Mouse (Mus musculus) erythroblast, adult 5-6 weeks (primary cell): ENCODE measurements around the gene Tex2. TPM values are rescaled to one million over a fixed set of nuclear protein-coding genes. Genes with fewer than 3 reads are reported as not detected.
"Not testable (repeated sequence)": the region's sequence is repeated elsewhere in the genome, so short reads cannot be mapped to it uniquely, and the experiment has no call there.

ENCODE experiments used
- ATAC-seq: replicated peaks from 2 replicates; pipeline ENCODE4 v1.8.0; 2016; ENCODE audit warnings: moderate number of reproducible peaks, mild to moderate bottlenecking, moderate TSS enrichment, inconsistent platforms; ENCODE audit not compliant: poor library complexity, low FRiP score, severe bottlenecking
- total RNA-seq, 2 experiments: library from RNA; stranded (forward) in 1 of 2; stranded (reverse) in 1 of 2; fragments of 150-400 nt in 1 of 2; fragments of 200-764, 138-1000 nt in 1 of 2; gene quantifications; 2 replicates each; pipeline versions ENCODE4 v1.2.3 to v1.2.4; 2015 to 2017; ENCODE audit warnings: low replicate concordance in 2 of 2

Gene Tex2
- total RNA-seq, 2 experiments from 2014 or later, result 8.6 to 17.5 TPM

GRCm38 (mm10) chr11:106623629-106624028 lies 10.4 kb upstream of the Tex2 start:
- ATAC-seq, result no peak

GRCm38 (mm10) chr11:106622056-106622455 lies 8.8 kb upstream of the Tex2 start:
- no peak for ATAC-seq

GRCm38 (mm10) chr11:106618768-106619167 lies 5.5 kb upstream of the Tex2 start:
- ATAC-seq, result not testable (repeated sequence)

DNA sequence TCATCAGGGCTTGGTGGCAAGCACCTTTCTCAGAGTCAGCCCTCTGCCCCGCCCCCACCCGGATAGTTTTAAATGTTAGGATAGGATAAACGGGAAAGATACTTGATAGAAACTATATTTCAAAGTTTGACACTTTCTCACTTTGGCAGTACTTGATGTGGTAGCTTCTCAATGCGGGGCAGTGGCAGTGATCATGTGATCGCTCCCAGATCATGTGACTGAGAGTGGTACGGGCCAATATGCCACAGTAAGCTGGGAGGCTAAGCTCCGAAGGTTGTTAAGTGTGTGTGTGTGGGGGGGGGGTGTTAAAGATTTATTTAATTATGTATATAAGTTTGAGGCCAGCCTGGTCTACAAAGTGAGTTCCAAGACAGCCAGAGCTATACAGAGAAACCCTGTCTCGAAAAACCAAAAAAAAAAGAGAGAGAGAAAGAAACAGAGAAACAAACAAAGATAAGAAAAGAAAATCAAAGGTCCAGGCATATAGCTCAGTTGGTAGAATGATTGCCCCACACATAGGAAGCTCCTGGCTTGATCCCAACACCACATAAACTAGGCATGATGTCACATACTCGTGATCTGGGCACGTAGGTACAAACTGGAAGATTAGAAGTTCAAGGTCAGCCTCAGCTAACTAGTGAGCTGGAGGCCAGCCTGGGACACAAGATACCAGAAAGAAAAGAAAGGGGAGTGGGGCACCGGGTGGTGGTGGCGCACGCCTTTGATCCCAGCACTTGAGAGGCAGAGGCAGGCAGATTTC lies 4.8 kb upstream of the Tex2 start:
- no peak for ATAC-seq

- ATAC-seq, result no peak
Observed at GRCm38 (mm10) chr11:106615561-106615960, 2.3 kb upstream of the Tex2 start.

GRCm38 (mm10) chr11:106614339-106614645 lies 1.1 kb upstream of the Tex2 start:
- no peak for ATAC-seq

DNA sequence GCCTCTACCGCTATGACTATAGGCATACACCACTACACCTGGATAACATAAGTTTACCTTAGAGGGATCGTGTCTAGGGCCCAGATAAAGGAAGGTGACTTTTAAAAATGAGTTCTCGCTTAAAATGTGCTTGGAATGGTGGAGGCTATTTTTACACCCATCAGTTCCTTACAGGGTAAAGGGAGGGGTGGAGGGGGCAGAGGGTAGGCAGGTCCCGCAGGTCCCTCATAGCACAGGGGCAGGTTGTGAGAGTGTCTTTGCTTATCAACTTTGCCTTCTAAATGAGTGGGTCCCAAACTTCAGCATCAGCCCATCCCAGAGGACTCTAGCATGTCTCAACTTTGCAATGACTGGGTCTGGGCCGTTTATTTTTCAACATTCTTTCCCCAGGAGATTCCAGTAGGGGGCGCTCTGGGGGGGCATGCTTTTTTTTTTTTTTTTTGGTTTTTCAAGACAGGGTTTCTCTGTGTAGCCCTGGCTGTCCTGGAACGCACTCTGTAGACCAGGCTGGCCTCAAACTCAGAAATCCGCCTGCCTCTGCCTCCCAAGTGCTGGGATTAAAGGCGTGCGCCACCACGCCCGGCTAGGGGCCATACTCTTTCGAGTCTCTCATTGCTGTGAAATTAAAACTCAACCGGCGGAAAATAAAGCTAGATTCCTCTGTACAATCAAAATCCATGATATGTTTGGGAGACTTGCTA lies 565 bp upstream of the Tex2 start:
- peak; percentile 5; the same call in 1 of the 2 replicates for ATAC-seq

GRCm38 (mm10) chr11:106612209-106612960 lies 838 bp downstream of the Tex2 start:
- peak; percentile 57 for ATAC-seq

DNA sequence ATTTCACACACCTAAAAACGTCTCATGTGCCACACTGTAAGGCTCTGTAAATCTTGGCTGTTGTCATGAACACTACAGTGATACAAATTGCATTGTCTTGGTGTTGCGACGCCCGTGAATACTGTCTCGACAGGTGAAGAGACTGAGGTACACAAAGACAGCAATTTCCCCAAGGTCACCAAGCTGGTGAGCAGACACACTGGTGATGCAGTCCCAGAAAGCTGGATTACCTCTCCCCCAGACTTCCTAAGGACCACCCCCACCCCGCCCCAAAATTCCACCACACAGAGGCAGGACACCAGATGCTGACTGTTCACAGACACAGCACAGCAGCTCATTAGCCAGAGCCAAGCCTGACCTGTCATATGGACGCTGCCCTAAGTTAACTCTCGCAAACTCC lies 3.5 kb downstream of the Tex2 start:
- no peak for ATAC-seq

- no peak for ATAC-seq
Observed at GRCm38 (mm10) chr11:106607316-106607715, 5.9 kb downstream of the Tex2 start.

- ATAC-seq, result no peak
Observed at GRCm38 (mm10) chr11:106606042-106606441, 7.2 kb downstream of the Tex2 start.

GRCm38 (mm10) chr11:106603230-106603629 lies 10.0 kb downstream of the Tex2 start:
- ATAC-seq, result peak; percentile 67

DNA sequence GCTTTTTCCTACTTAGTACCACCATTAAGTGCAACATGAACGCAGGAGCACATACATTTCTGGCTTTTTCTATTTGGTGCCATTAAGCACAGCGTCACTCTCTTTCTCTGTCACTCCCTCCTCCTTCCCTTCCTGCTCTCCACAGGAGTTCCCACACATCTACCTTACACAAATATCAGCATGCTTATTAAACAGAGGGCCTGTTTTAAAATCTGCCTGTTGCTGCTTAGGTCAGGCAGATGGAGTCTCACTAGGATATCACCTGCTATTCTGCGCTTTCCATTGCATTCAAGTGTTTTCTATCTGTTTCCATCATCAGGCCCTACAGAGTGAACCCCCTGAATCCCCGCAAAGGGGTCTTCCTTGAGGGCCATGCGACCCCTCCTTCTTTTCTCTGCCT lies 13.1 kb downstream of the Tex2 start:
- no peak for ATAC-seq

- ATAC-seq, result no peak
Observed at GRCm38 (mm10) chr11:106599345-106599744, 13.9 kb downstream of the Tex2 start.

DNA sequence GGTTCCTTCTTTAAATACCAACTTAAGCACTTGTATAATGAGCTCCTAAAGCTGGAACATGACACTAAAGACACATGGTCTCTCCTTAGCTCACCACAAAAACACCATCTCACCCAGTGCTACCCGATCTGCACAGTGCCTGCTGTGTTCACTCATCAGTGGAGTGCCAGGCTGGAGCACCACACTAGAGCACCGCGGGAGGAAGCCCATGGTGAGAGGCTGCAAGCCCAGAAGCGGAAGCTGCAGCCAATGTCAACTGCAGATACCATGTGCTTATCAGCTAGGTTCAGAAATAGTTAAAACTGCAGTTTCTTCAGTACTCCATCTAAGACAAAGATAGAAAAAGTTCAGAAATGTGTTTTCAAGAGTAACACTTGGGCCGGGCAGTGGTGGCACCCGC lies 14.9 kb downstream of the Tex2 start:
- ATAC-seq, result peak; percentile 65

GRCm38 (mm10) chr11:106597737-106598330 lies 15.4 kb downstream of the Tex2 start:
- ATAC-seq, result 0 out of 2 replicates have a peak, but pooled peaks have one; percentile 33

DNA sequence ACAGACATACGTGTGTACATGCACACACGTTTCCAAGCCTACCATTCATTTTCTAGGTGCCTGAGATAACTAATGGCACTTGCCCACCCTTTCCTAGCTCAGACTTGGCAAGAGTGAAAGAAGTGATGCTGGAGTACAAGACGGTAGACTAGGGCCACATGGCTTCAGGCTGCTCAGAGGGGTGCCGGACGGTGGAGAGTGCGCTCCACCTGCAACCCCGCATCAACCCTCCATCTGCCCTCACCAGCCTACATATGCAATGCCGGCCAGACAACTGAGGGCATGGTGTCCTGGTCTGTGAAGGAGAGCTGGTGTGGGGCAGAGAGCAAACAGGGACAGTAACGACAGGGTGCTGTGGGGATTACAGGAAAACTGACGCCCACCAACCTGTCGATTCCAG lies 22.0 kb downstream of the Tex2 start:
- ATAC-seq, result no peak

DNA sequence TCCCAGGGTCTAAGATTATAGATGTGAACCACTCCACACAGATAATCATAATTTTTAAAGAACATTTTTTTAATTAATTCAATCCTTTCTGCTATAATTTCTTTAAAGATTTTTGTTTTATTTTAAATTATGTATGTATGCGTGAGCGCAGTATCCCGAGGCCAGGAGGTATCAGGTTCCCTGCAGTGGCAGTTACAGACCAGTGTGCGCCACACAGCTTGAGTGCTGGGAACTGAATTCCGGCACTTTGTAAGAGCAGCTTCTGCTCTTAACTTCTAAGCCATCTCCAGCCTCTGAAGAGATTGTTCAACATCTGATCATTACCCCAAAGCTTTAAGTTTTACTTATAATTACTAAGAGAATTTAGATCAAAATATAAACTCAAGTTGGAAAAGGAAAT lies 23.1 kb downstream of the Tex2 start:
- ATAC-seq, result no peak

GRCm38 (mm10) chr11:106588781-106589180 lies 24.4 kb downstream of the Tex2 start:
- ATAC-seq, result no peak

DNA sequence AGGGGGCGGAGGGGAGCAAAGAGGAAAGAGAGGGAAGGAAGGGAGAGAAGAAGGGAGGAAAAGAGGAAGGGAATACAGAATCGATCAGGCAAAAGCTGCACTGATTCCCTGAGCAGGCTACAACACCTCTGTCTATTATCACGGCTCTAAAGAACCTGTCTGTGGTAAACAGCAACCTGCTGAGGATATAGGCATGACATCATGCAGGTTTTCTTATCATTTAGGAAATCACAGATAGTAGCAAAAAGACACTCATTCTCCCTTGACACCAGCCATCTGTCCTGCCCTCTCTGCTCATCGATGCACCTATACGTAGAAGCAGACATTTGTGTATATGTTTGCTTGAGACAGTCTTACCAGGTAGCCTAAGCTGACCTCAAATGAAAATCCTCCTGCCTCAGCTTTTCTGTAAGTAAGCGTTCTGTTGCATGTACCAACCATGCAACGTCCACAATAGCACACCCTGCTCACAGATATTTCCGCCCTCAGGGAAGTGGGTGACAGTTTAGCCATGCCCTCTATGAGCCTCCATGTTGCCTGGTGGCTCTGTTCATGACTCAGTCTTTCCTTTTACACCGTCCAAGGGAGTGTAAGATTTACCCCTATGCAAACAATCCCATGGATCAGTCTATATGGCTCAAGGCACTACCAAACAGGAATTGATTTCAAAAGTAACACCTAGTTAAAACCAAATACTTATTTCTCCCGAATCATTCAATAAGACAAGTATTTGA lies 25.3 kb downstream of the Tex2 start:
- no peak for ATAC-seq
